Mouse (Mus musculus) heart, adult 8-10 months (tissue): ENCODE results near the gene Arrdc4. TPM values are rescaled to one million over a fixed set of nuclear protein-coding genes. Genes with fewer than 3 reads are reported as not detected.

Experiments used
- DNase-seq: peaks from one replicate; pipeline ENCODE4 v3.0.0; 2022; ENCODE audit warnings: low spot score
- total RNA-seq, 4 experiments: library from RNA; stranded (reverse); gene quantifications; 2 replicates each; pipeline ENCODE4 v1.2.4; 2022

Arrdc4 gene
- 1 to 10 TPM; 5.3 to 9.3 (median 7.2) TPM for total RNA-seq

GRCm38 (mm10) chr7:68748761-68749635 lies at the start of gene Arrdc4:
Arrdc4 (minus strand) TSS chr7:68749241.
- peak; percentile 100 for DNase-seq

GRCm38 (mm10) chr7:68795578-68795977 lies 46.5 kb upstream of the Arrdc4 start:
- DNase-seq = peak; percentile 3

GRCm38 (mm10) chr7:68788711-68789110 lies 39.7 kb upstream of the Arrdc4 start:
- peak; percentile 4 for DNase-seq

GRCm38 (mm10) chr7:68771757-68772094 lies 22.7 kb upstream of the Arrdc4 start:
- DNase-seq = no peak

- DNase-seq = no peak
These were observed 22.1 kb upstream of the Arrdc4 start for GRCm38 (mm10) chr7:68770894-68771756.

DNA sequence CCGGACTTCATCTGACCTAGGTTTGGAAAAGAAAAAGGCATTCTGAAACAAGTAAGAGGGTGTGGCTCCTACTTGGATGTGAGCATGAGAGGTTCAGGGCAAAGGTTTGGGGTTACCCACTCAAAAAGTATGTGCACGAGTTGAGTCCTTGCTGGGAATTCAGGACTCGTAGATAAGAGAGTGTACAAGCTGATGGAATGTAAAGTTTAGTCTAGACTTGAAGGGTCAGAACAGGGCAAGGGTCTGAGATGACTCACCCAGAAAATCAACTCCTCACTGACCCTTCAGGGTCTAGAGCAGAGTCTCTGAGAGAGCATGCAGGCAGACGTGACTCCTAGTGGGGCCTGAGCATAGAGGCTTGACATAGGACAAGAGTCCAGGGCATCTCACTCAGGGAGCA lies 16.9 kb upstream of the Arrdc4 start:
- DNase-seq = no peak

GRCm38 (mm10) chr7:68759148-68759724 lies 10.2 kb upstream of the Arrdc4 start:
- DNase-seq = no peak

DNA sequence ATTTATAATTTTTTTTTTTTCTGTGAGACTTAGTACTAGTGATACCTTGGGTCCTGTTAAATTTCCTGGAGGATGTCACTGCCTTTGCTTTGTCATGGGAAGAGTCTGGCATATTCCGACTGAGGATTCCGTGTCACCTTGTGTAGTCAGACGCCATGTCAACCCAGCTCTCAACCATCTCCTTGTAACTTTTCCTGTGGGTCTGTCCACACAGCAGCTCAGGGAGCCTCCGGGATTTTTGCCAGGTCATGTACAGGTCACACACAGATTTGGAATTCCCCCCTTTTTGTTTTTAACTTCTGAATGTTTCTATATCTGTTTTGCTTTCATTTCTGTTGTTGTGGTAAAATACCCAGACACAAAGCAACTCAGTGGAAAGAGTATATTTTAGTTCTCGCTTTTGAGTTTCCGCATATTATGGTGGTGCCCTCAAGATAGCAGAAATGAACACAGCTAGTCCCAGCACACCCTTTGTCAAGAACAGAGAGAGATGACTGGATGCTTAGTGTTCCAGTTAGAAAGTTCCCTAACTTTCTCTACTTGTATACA lies 7.7 kb upstream of the Arrdc4 start:
- no peak for DNase-seq

DNA sequence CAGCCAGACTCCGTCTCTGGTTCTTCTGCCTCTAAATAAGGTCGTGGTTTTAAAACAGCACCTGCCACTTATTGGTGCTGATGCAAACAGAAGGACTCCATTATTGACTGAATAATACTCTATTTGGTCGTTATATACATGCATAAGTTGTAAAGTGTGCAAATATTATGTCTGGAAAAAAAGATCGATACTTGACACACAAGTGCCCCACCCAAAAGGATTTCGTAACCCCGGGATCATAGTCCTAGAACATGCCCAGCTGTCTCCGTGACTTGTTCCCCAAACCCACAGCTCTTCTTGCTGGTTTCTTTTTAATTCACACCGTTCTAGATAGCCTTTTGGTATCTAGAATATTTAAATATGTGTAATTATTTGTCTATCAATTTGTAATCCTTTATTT lies 878 bp upstream of the Arrdc4 start:
- DNase-seq = peak; percentile 29

DNA sequence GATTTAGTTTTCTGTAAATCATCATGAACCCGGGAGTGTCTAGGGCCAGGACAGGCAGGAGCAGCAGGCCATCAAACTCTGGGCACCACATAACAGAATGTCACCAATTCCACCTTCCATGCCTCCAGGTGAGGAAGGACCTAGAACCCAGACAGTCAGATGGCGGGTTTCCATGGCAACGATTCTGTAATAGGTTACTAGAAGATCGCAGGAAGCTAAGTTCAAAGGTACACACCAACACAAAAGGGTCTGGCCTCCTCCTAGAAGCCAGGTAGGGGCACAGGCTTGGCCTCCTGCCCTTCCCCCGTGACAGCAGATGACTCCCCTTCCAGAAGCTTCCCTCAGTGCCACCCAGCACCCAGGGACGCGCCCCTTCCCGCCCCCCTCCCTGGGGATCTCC lies 680 bp downstream of the Arrdc4 start:
- peak; percentile 37 for DNase-seq

GRCm38 (mm10) chr7:68744616-68745015 lies 4.4 kb downstream of the Arrdc4 start:
- no peak for DNase-seq

GRCm38 (mm10) chr7:68744206-68744605 lies 4.8 kb downstream of the Arrdc4 start:
- DNase-seq = no peak

DNA sequence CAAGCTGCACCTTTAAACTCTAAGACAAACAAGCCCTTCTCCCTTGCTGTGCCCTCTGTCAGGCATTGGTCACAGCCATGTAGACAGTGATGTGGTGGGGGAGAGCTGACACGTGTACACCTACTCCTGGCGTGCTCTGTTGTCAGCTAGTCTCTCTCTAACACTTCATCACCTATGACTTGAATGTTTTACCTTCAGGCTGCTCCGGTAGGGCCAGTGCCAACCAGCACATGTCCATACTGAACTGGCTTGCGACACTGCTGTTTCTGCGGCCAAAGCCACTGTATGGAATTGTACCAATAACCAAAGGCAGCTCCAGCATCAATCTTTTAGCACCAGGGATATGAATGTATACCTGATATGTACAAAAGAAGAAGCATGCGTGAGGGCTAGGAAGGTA lies 8.3 kb downstream of the Arrdc4 start:
- no peak for DNase-seq

- DNase-seq = no peak
These were observed 10.2 kb downstream of the Arrdc4 start for GRCm38 (mm10) chr7:68738676-68739399.

DNA sequence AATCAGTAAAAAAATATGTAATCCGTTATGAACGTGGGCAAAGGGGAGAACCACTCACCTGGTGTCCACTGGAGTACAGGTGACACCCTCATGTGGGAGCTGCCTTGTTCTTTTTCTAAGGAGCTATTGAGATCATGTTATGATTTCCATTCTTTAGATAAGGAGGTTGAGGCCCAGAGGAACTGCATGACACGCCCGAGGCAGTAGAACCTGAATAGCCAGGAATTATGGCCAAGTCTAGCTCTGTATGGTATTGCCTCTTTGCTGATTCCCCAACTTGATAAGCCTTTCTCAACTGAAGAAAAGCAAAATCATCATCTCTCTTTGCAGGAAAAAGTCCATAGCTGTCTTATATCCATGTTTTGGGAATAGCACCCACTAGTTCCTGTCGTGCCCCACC lies 22.7 kb downstream of the Arrdc4 start:
- no peak for DNase-seq

DNA sequence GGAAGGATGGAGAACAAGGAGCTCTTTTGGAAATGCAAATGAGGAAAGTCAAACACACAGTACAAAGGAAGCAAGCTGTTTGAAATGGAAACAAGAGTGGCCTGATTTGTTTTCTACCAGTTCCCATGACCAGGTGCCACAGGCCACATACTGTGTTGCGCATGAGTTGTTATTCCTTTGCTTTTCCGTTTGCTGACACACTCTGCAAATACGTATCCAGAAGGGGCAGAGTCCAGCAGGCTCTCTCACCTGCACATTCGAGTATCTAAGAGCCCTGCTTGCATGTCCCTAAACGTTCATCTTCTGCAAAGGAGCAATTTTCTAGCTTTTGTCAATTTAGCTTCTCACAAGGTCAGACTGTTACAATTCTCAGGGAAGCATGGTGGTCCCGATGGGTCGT lies 24.3 kb downstream of the Arrdc4 start:
- no peak for DNase-seq

DNA sequence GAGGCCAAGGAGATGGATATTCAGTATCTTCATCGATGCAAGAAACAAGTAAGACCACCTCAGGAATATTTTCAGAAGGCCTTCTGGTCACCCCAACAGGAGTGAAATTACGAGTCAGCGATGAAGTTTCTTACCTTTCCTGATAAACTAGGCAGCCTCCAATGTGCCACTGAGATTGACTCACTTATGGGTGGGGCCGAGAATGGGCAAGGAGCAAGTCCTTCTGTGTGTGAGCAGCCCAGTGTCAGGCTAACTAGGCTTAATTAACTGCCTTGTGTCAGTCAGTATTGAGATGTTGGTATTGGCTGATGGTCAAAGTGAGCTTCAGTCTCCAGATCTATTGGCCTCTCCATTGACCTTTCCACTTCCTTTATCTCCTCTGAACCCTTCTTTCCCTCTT lies 27.5 kb downstream of the Arrdc4 start:
- DNase-seq = no peak

GRCm38 (mm10) chr7:68717988-68718387 lies 31.1 kb downstream of the Arrdc4 start:
- DNase-seq = no peak

DNA sequence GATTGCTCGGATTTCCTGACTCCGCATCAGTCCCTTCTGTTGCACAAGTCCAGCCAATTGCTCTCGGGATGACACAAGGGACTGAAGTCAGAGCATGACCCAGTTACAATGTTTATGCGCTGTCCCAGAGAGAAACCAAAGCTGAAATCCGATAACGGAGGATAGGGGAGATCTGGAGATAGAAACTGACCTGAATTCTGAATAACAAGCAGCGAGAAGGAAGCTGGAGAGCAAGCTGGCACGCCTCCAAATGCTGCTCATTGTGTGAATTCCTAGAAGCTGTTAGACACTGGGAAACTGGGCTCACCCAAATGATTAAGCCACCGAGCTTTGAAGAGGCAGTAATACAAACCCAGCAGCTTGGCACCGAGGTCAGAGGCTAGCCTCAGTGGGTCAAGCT lies 31.5 kb downstream of the Arrdc4 start:
- DNase-seq = peak; percentile 58

- DNase-seq = no peak
These were observed 32.1 kb downstream of the Arrdc4 start for GRCm38 (mm10) chr7:68716926-68717325.

DNA sequence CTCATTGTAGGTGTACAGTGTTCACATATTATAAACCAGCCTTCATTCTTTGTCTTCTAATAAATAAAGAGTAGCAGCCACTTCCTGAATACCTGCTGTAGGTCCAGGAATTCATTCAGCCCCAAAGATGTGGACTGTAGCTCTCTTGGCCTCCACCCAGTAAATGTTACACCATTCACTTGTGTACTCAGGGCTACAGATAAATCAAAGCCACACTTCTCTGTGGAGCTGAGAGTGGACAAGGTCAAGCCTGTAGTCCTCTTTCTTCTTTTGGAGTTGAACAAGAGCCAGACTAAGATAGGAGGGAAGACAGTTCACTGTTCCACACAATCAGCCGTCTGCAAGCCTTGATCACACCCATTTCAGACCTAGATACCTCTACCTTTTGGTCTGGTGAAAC lies 36.1 kb downstream of the Arrdc4 start:
- peak; percentile 8 for DNase-seq
